Mouse (Mus musculus) left cerebral cortex, postnatal 14 days (tissue): ENCODE measurements around the gene Tcap. TPM values are rescaled to one million over a fixed set of nuclear protein-coding genes. Genes with fewer than 3 reads are reported as not detected.

Experiments used
- DNase-seq, 2 experiments: peaks; one replicate each; pipeline ENCODE4 v3.0.0; 2021 to 2022; ENCODE audit warnings: low spot score in 2 of 2, mixed read lengths in 1 of 2
- intact Hi-C: fragments of 180-260 bp; cut with DNase I; formaldehyde crosslinking; loops from one replicate; pipeline ENCODE4 v1.15.1; 2025
- long read RNA-seq, 2 experiments: library from polyadenylated mRNA; stranded (forward); transcript quantifications; one replicate each; pipeline ENCODE4 v2.0.0; 2021
- total RNA-seq, 2 experiments: library from RNA; stranded (reverse); gene quantifications; 2 replicates each; pipeline ENCODE4 v1.2.3; 2021

The Tcap gene
- 10 to 100 TPM in 1 of 2 experiments, 1 to 10 TPM in 1; 8.8 to 13.1 TPM for total RNA-seq
- long read RNA-seq, experiment 1, transcript Tcap-201 (2 exons, 948 nt): major isoform, 17 of 18 reads
- long read RNA-seq, experiment 1, partial matches to known transcripts: 0 of 18 reads
- long read RNA-seq, experiment 1, other reads (novel, unspliced or antisense): 1 of 18 reads
- long read RNA-seq, experiment 2, transcript Tcap-201 (2 exons, 948 nt): major isoform, 17 of 18 reads
- long read RNA-seq, experiment 2, partial matches to known transcripts: 1 of 18 reads
- long read RNA-seq, experiment 2, other reads (novel, unspliced or antisense): 0 of 18 reads

DNA sequence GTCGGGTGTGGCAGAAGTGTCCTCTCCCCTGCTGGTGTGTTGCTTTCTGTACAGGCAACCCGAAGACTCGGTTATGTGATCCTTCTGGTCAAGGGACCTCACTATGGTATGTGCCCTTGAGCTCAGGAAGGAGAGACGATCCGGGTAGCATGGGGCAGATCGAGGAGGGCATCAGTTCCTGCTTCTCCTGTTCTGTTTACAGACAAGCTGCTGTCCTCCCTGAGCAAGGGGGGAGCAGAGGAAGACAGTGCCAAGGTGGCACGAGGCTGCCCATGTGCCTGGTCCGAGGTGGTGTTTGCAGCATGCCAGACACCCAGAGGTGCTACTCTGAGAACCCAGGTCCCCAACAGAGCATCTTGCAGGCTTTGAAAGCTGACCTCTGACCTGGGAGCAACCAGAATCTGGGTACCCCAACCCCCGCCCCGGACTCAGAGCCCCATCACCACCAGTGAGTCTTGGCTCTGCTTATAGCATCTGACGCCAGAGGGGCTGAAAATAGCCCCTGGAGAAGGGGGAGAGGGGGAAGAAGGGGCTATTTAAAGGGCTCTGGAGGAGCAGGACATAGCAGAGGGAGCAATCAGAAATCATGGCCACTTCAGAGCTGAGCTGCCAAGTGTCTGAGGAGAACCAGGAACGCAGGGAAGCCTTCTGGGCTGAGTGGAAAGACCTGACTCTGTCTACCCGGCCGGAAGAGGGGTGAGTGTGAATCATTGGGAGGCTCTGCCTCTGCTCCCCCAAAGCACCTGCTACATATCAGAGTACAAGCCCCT lies at the start of gene Tcap:
TSS of gene Tcap (plus strand) at position 551 of the 770 bp plus-strand sequence.
- intact Hi-C loops: no loop called here
- DNase-seq: no peak

- no peak for DNase-seq
- intact Hi-C loops: no loop called here
Measured at GRCm38 (mm10) chr11:98333981-98334741, 49.5 kb upstream of the Tcap start.

DNA sequence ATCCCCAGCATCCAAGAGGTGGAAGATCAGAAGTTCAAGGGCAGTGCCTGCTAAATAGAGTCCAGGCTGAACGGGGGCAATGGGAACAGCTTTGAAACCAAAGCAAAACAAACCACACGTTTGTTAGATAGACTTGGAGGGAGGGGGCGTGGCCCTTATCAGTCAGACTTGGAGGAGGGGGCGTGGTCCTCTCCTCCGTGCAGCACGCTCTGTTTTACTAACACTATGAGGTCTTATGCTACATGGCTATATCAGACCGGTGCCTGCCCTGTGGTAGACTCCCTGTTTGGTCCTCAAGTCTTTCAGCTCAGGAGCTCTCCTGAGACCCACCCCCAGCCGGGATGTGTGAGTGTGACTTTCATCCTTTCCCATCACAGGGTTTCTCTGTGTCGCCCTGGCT lies 48.4 kb upstream of the Tcap start:
- DNase-seq: no peak
- intact Hi-C loops: loop anchor here (1.0 kb wide), 1 partner anchor 39 kb away; no protein-coding TSS in a partner anchor

DNA sequence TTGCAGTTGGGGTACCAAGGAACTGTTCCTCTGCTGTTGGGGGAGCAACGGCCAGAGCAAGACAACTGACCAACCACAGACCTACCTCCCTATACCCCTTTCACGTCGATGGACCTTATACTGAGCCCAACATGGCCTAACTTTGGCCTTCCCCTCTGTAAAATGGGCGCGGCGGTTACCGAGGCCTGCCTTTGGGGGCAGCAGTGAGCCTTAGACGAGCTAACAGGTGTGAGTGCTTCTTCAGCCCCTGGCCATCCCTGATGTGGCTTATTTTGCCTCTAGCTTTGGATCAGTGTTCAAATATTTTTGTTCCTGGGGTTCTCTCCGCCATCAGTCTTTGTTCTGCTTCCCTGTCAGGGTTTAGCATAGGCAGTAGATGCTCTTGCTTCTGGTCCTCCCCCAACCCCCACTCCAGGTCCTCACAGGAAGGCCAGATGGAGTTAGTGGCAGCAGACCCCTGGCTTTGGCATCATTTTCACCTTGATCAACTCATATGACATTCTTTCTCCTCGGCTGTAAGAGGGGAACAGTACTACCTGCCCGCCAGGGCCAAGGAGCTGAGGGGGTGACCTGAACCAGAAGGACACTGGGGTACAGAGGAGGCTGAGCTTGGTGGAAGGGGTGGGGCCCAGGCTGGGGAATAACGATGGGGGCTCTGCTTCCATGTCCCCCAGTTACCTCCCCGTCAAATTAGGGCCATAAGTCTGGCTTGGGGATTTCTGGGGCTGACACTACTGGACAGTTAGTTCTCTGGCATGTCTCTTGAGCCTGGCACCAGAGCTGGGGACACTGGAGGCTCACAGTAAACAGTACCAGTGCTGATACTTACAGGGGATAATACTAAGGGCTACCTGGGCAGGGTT lies 47.1 kb upstream of the Tcap start:
- intact Hi-C loops: no loop called here

GRCm38 (mm10) chr11:98338507-98338961 lies 45.1 kb upstream of the Tcap start:
- intact Hi-C loops: loop anchor here (2.0 kb wide), 1 partner anchor 74 kb away; no protein-coding TSS in a partner anchor
- DNase-seq: peak in 1 of 2 experiments; percentile 81

More for the DNA sequence above, 47.1 kb upstream of the Tcap start:
- no peak for DNase-seq

- no peak for DNase-seq
- intact Hi-C loops: loop anchor here (2.0 kb wide), 1 partner anchor 74 kb away; no protein-coding TSS in a partner anchor
Measured at GRCm38 (mm10) chr11:98339071-98339501, 44.5 kb upstream of the Tcap start.

DNA sequence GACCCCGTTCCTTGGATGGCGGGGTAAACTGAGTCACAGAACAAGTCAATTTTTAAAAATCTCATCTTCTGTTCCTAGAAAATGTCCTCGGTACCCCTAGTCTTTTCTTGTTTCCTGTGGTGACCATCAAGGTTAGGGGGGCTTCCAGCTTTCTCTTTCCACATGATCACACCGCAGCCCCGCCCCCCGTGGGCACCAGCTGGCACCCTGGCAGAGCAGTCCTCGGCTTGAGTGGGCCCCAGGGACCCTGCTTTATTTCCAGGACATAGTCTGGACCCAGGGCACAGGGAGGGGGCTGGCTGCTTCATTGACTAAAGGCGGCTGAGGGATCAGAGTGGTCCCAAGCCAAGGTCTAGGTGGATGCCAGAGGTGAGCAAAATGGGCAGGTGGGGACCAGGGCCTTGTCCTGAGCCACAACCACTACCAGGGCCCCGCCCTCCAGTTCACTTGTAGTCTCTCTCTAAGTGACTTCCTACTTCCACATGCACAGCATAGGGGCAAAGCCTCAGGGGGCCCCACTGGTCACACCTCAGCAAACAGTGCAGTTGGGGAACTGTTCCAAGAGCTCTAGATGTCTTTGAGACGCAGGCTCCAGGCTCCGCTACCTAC lies 43.8 kb upstream of the Tcap start:
- intact Hi-C loops: loop anchor here (2.0 to 5.0 kb wide), 2 partner anchors 75 to 118 kb away; no protein-coding TSS in a partner anchor

GRCm38 (mm10) chr11:98340597-98340996 lies 43.0 kb upstream of the Tcap start:
- intact Hi-C loops: loop anchor here (5.0 kb wide), 1 partner anchor 117 kb away; no protein-coding TSS in a partner anchor
- no peak for DNase-seq

More for the DNA sequence above, 43.8 kb upstream of the Tcap start:
- DNase-seq: no peak

DNA sequence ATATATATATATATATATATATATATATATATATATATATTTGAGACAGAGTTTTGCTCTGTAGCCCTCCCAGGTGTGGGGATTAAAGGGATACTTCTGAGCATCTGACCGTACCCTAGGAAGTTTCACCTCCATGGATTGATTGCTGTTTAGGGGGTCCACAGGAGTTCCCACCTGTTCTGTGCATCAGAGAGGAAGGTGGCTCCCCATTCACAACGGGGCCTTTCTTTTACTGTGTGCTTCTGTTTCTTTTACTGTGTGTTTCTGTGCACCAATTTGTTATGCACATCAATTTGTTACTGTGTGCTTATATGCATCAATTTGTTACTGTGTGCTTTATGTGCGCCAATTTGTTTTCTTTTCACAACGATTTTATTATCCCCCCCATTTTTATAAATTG lies 42.4 kb upstream of the Tcap start:
- intact Hi-C loops: loop anchor here (5.0 kb wide), 1 partner anchor 116 kb away; no protein-coding TSS in a partner anchor
- DNase-seq: no peak

DNA sequence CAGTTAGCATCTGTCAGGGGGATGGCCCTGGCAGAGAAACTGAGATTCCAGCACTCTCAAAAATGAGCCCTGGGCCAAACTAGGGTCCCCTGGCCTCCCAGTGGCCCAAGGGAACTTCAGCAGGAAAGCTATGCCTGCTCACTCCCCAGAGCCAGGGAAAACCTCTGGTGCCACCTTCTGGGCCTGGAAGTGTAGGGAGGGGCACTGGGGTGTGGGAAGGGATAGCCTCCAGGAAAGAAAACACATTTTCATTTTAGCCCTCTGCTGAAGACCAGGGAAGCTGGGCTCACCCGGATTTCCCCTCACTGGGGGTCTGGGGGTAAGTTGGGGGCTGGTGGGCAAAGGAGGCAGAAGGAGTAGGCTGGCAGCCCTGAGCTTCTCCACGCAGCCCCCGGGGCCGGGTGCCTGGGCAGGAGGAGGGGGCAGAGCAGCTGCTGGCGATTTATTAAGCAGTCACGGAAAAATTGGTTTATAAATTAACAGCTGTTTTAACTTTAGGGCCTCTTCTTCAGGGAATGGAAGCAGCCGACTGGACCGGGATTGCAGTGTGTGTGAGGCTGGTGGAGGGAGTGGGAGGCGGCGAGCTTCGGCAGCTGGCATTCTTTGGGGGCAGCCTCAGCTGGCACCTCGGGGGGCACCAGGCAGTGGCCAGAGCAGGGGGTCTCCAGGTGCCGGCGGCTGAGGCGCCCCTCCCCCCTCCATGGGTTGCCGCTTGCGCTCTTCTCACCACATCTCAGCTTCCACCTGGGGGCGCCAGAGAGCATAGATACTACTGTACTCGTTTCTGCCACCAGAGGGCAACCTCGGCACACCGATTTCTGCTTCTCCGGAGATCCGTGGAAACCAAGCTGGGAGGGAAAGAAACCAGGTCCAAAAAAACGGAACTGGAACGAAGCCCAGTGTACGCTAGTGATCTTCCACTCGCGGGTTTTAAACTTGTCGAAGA lies 41.3 kb upstream of the Tcap start:
- intact Hi-C loops: loop anchor here (5.0 kb wide), 1 partner anchor 115 kb away; no protein-coding TSS in a partner anchor
- DNase-seq: peak; percentile 98

GRCm38 (mm10) chr11:98345253-98345652 lies 38.4 kb upstream of the Tcap start:
- intact Hi-C loops: loop anchor here (2.0 to 5.0 kb wide), 3 partner anchors 28 to 92 kb away; partner anchors contain the start of genes Mien1 and Pnmt

DNA sequence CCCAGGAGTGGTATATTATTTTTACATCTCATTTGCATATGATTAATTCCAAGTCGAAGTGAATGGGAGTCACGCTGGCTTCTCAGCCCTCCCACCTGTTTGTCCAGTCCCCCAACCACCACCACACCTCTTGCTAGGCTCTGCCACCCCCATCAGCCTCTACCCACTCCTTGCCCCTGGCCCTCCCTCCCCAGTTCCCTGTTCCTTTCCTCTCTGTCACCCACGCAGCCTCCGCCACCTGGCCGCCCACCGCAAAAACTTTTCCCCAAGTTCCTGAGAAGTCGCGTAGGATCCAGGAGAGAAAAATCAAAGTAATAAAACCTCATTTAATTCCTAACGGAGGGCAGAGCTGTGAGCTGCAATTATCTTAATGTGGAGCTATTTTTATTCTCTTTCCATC lies 37.4 kb upstream of the Tcap start:
- intact Hi-C loops: loop anchor here (5.0 kb wide), 2 partner anchors 41 to 91 kb away; partner anchors contain the start of genes Mien1 and Pnmt
- peak in 1 of 2 experiments; percentile 57 for DNase-seq

More at GRCm38 (mm10) chr11:98345253-98345652, 38.4 kb upstream of the Tcap start:
- DNase-seq: peak; percentile 78 to 87

- intact Hi-C loops: loop anchor here (5.0 kb wide), 2 partner anchors 40 to 90 kb away; partner anchors contain the start of genes Mien1 and Pnmt
- DNase-seq: peak in 1 of 2 experiments; percentile 72
Measured at GRCm38 (mm10) chr11:98347385-98348082, 36.1 kb upstream of the Tcap start.

- intact Hi-C loops: loop anchor here (5.0 kb wide), 2 partner anchors 39 to 89 kb away; partner anchors contain the start of genes Mien1 and Pnmt
- DNase-seq: peak; percentile 77 to 80
Measured at GRCm38 (mm10) chr11:98348083-98348961, 35.3 kb upstream of the Tcap start, which contains the start of gene Ppp1r1b. Gene Ppp1r1b, plus strand, starts transcription at chr11:98348404.

GRCm38 (mm10) chr11:98349308-98349707 lies 34.3 kb upstream of the Tcap start:
- DNase-seq: no peak
- intact Hi-C loops: loop anchor here (5.0 kb wide), 2 partner anchors 38 to 88 kb away; partner anchors contain the start of genes Mien1 and Pnmt
